Mouse (Mus musculus) kidney, postnatal 4 days (tissue): ENCODE data around the gene Ttpal.
"Not testable (repeated sequence)": the region's sequence is repeated elsewhere in the genome, so short reads cannot be mapped to it uniquely, and the experiment has no call there.

Experiments used
- DNase-seq, 2 experiments: peaks; one replicate each; pipeline ENCODE4 v3.0.0; 2021; ENCODE audit warnings: mixed read lengths in 2 of 2

Gene Ttpal

DNA sequence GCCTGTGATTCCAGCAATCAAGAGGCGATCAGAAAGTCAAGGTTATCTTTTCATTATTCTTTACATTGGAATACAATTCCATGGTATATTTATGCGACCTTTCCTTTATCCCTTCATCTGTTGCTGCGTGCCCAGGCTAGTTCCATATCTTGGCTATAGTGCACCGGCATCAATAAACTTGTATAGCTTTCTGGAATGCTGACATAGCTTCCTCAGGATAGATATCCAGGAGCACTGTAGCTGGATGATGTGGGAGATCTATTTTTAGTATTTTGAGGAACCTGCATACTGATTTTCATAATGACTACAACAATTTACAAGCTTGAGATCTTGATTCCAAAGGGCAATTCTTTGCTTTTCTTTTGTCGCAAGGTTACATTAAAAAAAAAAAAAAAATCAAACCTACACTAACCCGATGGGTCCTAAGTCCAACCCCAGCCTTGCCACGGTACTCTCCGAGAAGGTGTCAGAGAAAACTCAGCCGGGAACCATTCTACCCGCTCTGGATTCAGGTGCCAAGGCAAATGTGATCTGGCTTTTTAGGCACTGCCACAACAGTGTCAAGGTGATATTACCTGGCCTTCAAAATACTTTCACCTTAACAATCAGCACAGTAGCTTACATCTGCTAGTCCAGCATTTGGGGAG lies 8.4 kb upstream of the Ttpal start:
- no peak for DNase-seq

- peak in 1 of 2 experiments; percentile 26 for DNase-seq
These were observed 7.0 kb upstream of the Ttpal start for GRCm38 (mm10) chr2:163595119-163595518.

DNA sequence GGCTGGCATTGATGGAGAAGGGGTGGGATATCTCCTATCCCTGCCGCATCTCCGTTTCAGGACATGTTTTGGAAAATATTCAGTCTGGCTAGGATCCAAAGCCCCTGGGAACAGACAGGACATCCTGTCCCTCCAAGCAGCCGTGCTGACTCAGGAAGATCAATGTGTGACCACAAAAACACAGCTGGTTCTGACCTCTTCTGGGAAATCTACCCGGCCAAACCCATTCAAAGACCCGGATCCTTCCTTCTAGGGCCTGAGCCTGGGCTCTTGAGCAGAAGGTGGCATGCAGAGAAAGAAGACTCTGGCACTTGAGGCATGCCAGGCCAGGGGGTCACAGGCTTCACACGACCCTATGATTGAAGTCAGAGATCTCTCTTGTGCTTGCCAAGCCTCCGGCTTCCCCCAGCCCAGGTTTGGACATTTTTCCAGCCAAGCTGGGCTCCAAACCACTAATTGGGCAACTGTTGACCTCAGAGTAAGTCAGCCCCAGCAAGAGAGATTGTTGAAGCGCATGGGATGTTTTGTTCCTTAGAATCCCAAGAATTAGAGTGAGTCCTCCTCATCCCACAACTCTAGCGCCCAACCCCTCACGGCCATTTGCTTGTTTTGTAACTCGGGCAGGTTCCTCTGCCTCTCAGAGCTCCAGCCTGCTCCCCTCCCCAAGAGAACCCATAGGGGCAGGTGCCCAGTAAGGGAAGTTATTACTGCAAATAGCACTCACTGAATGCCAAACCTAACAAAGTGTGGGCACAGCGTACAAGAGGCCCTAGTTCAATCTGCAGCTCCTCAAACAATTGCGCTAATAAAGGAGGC lies 5.8 kb upstream of the Ttpal start:
- peak; percentile 32 to 62 for DNase-seq

- DNase-seq = no peak
These were observed 5.3 kb upstream of the Ttpal start for GRCm38 (mm10) chr2:163596873-163597155.

DNA sequence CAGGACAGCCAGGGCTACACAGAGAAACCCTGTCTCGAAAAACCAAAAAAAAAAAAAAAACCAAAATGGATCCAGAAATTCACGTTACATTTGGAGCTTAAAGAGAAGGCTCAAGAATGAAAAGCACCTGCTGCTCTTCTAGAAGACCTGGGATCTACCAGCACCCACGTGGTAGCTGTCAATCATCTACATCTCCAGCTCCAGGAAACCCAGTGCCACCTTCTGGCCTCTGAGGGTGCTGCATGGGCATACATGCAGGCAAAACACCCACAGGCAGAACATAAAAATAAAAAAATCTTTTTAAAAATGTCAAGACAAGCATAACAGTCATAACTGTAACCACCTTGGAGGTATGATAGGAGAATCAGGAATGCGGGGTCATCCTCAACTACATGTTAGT lies 4.5 kb upstream of the Ttpal start:
- peak; percentile 79 to 86 for DNase-seq

DNA sequence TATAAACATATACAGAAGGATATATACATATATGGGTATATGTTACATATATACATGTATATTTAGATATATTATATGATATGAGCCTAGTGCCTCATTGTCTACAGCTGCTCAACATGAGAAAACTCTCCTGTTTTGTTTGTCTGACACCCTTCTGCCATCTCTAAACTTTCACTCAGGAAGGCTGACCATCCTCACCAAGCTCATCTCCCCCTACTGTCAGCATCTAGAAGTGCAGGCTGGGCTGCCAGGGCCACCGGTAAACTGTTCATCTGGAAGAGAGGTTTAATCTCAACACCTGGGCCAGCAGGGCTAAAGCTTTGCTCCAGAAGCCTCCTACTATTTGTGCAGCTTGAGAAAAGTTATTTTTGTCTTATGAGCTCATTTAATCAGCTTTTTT lies 2.9 kb upstream of the Ttpal start:
- peak; percentile 82 to 84 for DNase-seq

GRCm38 (mm10) chr2:163601066-163601465 lies 1.0 kb upstream of the Ttpal start:
- DNase-seq = no peak

- DNase-seq = no peak
These were observed 408 bp upstream of the Ttpal start for GRCm38 (mm10) chr2:163601712-163602100.

DNA sequence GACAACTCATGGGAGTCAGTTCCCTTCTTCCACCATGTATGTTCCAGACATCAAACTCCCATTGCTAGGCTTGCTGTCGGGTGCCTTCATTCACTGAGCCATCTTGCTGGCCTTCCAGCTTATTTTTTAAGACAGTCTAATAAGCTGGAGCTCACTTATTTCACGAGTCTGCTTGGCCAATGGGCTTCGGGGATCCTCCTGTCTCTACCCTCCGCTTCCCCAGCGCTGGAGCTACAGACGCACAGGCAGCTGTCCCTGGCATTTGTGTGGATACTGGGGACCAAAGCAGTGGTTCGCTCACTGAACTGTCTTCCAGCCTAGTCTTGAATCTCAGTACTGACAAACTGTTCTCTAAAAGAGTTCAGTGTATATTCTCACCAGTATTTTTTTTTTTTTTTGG lies 4.0 kb downstream of the Ttpal start:
- DNase-seq = no peak

- no peak for DNase-seq
These were observed 5.9 kb downstream of the Ttpal start for GRCm38 (mm10) chr2:163608008-163608407.

DNA sequence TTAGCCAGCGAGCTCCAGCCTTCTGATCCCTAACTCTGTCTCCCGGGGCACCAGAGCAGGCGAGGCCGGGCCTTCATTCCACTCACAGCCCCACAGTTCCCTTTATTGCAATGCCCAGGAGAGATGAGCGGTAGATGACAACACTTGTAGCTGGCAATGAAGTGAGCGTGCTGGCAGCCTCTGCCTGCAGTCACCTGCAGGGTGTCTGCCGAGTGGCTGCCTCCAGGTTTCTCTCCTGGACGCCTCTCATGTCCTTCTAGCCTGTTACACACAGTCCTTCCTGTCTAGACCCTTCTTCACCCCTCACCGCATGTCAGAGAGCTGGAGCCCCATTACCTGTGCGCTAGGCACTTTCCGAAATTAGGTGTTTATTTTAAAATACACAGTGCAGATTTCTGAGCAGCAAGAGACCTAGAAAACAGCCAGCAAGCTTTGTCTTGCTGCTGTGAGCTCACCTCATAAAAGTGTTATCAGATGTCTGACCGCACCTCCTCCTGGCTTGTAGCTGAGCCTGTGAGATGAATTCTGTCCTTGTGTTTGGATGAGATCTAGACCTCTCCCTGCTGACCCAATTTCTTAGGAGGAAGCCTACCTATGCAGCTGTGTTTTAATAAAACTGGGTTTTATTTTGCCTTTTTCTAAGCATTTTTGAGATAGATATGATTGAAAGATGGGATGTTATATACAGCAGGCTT lies 7.3 kb downstream of the Ttpal start:
- DNase-seq = no peak

DNA sequence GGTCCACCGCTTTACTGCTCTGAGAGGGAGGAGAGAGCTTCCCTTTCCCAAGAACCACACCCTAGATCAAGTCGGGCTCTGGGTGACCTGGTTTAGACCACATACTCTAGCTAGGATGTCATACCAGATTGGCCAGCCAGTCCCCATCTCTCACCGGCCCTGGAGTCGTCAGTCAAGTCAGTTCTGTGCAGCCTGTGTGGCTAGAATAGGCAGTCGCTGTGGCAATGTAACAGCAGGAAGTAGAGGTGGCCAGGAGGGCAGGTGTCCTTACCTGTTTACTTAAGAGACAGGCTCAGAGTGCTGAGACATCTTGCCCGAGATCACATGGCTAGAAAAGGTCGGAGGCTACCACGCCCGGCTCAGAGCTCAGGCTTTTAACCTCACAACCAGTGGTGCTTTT lies 9.1 kb downstream of the Ttpal start:
- no peak for DNase-seq

DNA sequence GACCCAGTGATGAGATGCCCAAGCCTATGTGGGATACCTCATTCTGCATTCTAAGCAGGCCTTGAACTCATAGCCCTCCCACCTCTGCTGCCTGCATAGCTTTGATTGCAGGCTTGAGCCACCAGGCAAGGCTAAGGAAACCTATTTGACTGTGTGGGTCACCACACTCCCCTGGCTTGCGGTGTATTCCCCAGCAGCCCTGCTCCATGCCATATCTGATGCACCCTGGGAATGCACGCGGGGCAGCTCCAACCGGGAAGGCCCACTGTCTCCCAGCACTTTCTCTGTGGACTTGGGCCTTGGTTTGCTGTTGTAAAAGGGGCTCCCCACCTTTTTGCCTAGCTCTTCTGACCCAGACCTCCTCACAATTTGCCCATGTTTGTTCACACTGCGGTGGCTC lies 11.1 kb downstream of the Ttpal start:
- no peak for DNase-seq

DNA sequence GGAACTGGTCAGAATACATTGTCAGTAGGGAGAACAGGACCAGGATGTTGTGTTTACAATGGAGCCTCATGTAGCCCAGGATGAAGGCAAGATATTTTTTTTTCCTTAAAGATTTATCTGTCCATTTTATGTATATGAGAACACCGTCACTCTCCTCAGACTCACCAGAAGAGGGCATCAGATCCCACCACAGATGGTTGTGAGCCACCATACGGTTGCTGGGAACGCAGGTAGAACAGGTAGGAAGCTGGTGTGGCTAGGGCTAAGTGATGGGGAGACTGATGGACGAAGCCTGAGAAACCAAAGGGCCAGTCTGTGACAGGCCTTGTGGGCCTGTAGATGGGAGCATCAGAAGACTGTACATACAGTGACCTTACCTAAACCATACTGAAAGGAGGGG lies 11.9 kb downstream of the Ttpal start:
- DNase-seq = no peak

GRCm38 (mm10) chr2:163615401-163615800 lies 13.3 kb downstream of the Ttpal start:
- DNase-seq = no peak

DNA sequence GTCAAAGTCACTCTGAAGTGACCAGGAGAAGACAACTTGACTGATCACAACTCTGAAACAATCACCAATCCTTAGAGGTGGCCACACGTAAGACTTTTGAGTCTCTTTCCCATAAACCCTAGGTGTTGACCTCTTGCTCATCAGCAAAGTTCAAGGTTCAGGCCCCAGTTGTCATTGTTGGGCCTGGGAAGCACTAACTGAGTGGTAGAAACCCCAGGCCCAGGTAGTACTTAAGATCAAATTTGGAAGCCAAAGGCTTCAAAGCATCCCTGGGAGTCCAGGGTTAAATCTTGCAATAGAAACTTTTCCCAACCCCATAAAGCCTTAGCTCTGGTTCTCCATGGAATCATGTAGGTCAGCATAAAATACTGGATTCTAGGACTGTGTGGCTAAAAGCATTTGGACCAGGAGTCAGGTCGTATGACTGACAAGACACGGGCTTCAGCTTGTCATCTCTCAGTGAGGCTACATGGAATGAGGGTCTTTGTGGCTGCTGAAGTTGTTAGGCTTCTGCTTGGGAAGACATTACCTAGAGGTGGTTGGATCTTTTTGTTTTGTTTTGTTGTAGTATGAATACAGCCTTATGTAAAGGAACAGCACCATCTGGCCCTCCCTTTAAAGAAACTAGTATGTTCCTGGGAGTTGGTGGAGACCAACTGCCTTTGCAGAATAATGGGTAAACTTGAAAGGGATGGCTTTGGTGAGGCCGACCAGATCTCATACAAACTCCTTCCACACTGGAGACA lies 14.0 kb downstream of the Ttpal start:
- no peak for DNase-seq

DNA sequence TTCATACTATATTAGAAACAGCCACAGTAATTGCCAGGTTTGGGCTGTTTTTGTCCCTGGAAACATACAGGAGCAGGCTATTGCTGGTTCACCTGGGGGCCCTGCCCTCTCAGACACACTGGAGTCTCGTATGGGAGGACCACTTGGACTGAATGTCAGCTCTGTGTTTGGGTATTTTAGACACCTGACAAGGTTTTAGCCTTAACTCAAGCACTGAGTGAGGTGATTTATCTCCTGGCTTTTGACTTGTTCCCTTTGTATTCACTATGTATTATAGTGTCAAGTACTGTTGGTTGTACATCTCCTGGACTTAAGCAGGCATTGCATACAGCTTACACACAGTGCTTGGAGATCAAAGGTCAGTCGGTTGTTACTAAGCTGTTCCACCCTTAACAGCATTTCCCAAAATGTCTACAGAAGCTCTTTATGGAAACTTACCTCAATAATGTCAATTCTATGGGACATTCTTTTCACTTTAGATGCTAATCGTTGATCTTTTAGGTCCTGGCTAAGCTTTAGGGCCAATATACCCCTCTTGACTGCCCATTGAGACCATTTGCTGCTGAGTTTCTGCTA lies 14.6 kb downstream of the Ttpal start:
- no peak for DNase-seq

DNA sequence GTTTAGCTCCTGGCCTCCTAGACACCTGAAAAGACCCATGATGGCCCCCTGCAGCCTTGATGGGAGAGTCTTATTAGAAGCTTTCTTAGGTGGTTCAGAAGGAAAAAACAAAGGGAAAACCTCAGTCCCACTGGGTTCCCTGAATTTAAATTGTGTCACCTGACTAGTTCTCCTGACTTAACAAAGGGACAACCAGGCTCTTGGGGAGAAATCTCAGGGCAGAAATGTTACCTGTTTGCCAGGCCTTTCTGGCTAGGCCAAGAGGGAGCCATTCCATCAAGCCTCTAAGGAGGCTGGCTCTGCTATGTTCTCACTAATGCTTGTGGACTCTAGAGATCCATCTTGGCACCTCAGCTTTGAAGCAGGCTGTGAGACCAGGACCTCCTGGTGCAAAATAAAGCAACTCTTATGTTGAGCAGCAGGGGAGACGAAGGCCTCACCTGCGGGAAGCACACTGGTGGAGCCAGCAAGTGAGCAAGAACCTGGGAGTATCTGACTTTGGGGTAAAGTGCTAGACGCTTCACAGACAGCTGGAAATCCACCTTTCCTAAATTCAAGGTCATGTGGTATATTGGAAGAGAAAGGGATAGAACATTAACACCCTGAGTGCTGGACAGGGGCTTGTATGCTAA lies 15.2 kb downstream of the Ttpal start:
- no peak for DNase-seq

DNA sequence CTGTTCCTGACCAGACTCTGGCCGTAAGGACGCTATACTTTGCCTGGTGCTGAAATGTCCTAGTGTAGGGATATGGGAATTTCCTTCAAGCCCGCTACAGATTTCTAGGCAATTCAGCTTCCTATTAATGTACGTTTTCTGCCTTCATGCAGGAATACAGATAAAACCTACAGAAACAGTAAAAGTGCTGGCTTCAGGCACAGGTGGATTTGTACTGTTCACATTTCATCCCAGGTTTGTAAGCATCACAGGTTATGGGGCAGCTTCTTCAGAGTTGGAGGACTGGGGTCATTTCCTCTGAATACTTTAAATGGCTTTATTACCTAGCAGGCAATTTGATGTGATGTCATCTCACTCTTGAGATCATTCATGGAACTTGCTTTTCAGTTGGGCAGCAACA lies 15.8 kb downstream of the Ttpal start:
- DNase-seq = no peak

GRCm38 (mm10) chr2:163620451-163620850 lies 18.3 kb downstream of the Ttpal start:
- DNase-seq = no peak

DNA sequence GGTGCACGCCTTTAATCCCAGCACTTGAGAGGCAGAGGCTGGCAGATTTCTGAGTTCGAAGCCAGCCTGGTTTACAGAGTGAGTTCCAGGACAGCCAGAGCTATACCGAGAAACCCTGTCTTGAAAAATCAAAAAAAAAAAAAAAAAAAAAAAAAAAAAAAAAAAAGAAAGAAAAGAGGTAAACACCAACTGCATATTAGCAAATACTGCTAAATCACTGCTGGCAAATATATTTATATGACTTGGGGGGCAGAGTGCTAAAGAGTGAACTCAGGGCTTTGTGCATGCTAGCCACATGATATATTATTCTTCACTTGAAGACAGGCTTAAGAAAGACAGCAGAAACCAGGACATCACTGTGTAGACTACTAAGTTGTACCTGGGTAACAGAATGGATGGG lies 19.3 kb downstream of the Ttpal start:
- not testable (repeated sequence) for DNase-seq

DNA sequence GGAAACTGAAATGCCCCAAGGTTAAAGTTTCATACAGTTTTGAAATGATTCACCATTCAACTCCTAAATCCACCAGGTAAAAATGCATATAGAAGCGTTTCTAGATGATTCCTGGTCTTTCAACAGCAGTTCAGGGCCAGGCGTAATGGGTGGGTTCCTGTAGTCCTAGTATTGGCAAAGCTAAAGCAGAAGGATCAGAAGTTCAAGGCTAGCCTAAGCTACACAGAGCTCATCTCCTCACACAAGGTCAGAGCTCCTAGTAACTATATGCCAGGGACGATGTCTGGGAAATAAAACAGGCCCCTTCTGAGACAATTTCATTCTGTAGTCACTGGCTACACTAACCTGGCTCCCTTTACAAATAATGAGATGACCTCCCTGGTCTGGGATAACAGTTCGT lies 29.1 kb downstream of the Ttpal start:
- no peak for DNase-seq

GRCm38 (mm10) chr2:163631715-163632114 lies 29.6 kb downstream of the Ttpal start:
- no peak for DNase-seq
